Mouse (Mus musculus) heart, postnatal 4 days (tissue): Measurements from ENCODE around the gene Olfr221. TPM values are rescaled to one million over a fixed set of nuclear protein-coding genes. Genes with fewer than 3 reads are reported as not detected.

ENCODE experiments used
- DNase-seq: peaks from one replicate; pipeline ENCODE4 v3.0.0; 2021
- total RNA-seq, 2 experiments: library from RNA; stranded (reverse); gene quantifications; 2 replicates each; pipeline ENCODE4 v1.2.3; 2021

Olfr221 gene
- total RNA-seq, 2 experiments from 2014 or later = not detected

GRCm38 (mm10) chr14:52003981-52004495 lies 38.2 kb downstream of the Olfr221 start:
- DNase-seq = peak; percentile 20

GRCm38 (mm10) chr14:51997483-51997882 lies 44.8 kb downstream of the Olfr221 start:
- no peak for DNase-seq

DNA sequence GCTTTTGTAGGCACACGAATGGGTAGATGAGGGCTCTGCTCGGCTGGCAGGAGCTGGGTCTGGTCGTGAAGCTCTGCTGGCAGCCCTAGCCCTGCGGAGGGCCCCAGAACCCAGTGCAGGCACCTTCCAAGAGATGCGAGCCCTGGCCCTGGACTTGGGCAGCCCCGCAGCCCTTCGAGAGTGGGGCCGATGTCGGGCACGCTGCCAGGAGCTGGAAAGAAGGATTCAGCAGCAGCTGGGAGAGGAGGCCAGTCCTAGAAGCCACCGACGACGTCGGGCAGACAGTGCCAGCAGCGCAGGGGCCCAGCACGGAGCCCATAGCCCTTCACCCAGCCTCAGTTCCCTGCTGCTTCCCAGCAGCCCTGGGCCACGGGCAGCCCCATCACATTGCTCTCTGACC lies 45.4 kb downstream of the Olfr221 start:
- DNase-seq = peak; percentile 46

- DNase-seq = peak; percentile 14
These were observed 45.9 kb downstream of the Olfr221 start for GRCm38 (mm10) chr14:51996231-51996841.

GRCm38 (mm10) chr14:51995219-51995871 lies 46.9 kb downstream of the Olfr221 start:
- DNase-seq = no peak

DNA sequence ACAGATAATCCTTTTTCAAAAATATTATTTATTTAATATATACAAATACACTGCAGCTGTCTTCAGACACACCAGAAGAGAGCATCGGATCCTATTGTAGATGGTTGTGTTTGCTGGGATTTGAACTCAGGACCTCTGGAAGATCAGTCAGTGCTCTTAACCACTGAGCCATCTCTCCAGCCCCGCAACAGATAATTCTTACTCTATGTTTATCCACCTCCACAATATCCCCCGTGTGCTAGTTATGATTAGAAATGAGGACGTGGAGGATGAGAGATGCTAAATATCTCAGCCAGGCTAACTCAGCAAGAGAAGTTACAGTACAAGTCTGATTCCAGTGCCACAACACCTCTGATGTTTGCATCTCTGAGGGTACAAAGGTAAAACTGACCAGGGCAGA lies 47.8 kb downstream of the Olfr221 start:
- no peak for DNase-seq

- DNase-seq = no peak
These were observed 52.7 kb downstream of the Olfr221 start for GRCm38 (mm10) chr14:51989461-51989970.

DNA sequence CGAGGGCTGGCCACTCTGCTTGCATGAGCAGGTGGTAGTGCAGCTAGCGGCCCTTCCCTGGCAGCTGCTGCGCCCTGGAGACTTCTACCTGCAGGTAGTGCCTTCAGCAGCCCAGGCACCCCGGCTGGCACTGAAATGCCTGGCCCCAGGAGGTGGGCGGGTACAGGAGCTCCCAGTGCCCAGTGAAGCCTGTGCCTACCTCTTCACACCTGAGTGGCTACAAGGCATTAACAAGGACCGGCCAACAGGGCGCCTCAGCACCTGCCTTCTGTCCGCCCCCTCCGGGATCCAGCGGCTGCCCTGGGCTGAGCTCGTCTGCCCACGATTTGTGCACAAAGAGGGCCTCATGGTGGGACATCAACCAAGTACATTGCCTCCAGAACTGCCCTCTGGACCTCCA lies 53.5 kb downstream of the Olfr221 start:
- no peak for DNase-seq

GRCm38 (mm10) chr14:51987177-51987576 lies 55.1 kb downstream of the Olfr221 start:
- DNase-seq = peak; percentile 10

- no peak for DNase-seq
These were observed 56.1 kb downstream of the Olfr221 start for GRCm38 (mm10) chr14:51986153-51986505.

DNA sequence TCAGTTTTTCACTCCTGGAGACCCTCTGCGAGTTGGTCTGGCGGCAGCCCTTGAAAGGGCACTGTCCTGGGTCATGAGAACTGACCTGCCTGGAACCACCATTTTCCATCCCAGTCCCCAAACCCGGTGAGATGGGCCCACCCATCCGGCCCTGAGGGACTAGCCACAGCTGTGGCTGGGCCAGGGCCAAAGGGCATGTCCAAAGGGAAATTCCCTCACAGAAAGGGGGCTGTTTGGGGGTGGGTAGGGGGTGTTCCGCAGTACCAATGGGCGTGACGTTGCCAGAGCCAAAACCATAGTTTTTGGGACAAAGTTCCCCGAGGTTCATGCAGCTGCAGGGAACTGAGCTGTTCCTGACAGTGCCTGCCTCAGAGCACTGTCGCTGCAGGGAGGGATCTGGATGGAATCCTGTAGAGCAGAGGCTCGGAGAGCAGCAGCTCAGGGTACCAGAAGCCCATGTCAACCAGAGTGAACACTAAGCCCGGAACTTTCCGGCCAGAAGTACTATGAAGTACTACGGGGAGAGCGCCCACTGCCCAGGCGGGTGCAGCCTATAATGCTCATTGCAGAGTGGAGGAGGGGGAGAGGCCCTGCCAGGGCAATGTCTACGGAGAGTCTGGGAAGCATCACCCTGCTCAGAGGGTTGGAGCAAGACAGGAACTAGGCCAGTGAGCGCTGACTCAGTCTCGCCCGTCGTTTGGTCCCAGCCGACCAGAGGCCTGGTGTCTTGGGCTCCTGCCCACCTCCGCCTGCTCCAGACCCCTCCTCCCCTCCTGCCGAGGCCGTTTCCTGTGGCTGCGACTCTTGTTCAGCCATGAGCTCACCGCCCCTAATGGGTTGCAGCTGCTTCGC lies 56.7 kb downstream of the Olfr221 start:
- DNase-seq = peak; percentile 89

DNA sequence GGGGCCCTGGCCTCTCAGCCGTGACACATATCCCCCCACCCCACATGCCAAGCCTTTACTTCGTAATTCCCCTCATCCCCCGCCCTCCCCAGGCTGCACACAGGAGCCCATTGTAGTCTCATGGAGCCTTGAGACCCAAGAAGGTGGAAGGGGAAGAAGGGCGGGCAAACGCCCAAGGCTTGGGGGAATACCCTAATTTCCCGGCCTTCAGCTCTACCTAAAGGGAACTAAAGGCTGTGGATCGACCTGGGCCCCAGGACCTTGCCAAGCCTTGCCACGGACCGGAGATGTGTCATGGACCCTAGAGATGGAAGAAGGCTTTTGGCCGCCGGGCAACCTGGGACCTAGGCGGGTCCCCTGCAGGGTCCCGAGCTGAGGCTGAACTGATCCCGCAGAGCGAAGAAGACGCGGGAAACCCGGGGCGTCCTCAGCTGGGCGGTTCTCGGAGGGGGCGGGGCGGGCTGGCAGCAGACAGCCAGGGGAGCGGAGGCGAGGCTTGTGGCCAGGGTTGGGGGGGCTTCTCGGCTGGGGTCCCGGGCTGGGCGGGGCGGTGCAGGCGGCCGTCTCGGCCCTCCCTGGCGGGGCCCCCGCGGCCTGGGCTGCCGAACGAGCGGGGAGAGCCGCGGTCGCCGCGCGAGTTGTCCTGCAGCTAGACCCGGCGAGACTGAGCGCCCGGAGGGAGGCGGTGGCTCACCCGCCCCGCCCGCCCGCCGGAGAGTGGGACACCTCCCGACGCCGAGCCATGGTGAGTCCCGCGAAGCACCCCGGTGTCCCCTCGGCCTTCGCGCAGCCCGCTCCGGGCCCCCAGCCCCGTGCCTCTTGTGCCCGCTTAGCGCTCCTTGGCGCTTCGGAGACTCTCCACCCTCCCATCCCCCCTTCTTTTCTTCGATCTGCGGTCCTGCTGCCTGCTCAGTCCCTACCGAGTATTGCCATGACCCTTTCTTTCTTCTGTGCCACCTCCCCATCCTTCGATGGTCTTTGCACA lies 57.7 kb downstream of the Olfr221 start, which contains the start of gene Arhgef40:
Arhgef40 (plus strand) TSS at position 473 of the 985 bp plus-strand sequence.
- DNase-seq = peak; percentile 90

Other genes with a start within 250 kb of the Olfr221 start
- gene AY358078, start 242.4 kb downstream of the Olfr221 start, total RNA-seq = not detected
- gene Ear6, start 188.8 kb downstream of the Olfr221 start, total RNA-seq = not detected
- gene Mettl17, start 157.6 kb downstream of the Olfr221 start, total RNA-seq = 10 to 100 TPM; 17.9 to 25.7 TPM
- gene Slc39a2, start 149.6 kb downstream of the Olfr221 start, total RNA-seq = under 1 TPM; 0.29 to 0.48 TPM
- gene Ndrg2, start 128.3 kb downstream of the Olfr221 start, total RNA-seq = 100 to 1,000 TPM; 452 to 471 TPM
- gene Tppp2, start 124.0 kb downstream of the Olfr221 start, total RNA-seq = not detected
- gene Rnase13, start 119.7 kb downstream of the Olfr221 start, total RNA-seq = not detected
- 10 to 100 TPM; 64.6 to 65.6 TPM for gene Arhgef40, start 57.7 kb downstream of the Olfr221 start, total RNA-seq
- gene Tmem253, start 26.8 kb downstream of the Olfr221 start, total RNA-seq = 1 to 10 TPM; 1.4 to 1.8 TPM
- 10 to 100 TPM; 37.5 to 42.0 TPM for gene Zfp219, start 21.7 kb downstream of the Olfr221 start, total RNA-seq
- 100 to 1,000 TPM; 183 to 190 TPM for gene Hnrnpc, start 61.6 kb upstream of the Olfr221 start, total RNA-seq
- under 1 TPM; 0.55 to 0.59 TPM for gene Rpgrip1, start 68.2 kb upstream of the Olfr221 start, total RNA-seq
- gene Supt16, start 155.0 kb upstream of the Olfr221 start, total RNA-seq = 10 to 100 TPM; 48.5 to 50.6 TPM
- gene Chd8, start 215.3 kb upstream of the Olfr221 start, total RNA-seq = 10 to 100 TPM; 73.8 to 76.4 TPM
- 10 to 100 TPM; 37.4 to 39.3 TPM for gene Tox4, start 236.7 kb upstream of the Olfr221 start, total RNA-seq
- gene Rab2b, start 237.1 kb upstream of the Olfr221 start, total RNA-seq = 10 to 100 TPM in 1 of 2 experiments, 1 to 10 TPM in 1; 8.9 to 10.6 TPM